Mouse (Mus musculus) macrophage (primary cell): ENCODE data around the gene Ppm1h. TPM values are rescaled to one million over a fixed set of nuclear protein-coding genes. Genes with fewer than 3 reads are reported as not detected.
A peak's percentile ranks its signal among the peaks of the same experiment; 100 is the strongest.

Experiments
- H3K27ac ChIP-seq: fragments of 350-480 bp; formaldehyde crosslinking; 2 replicates; pipeline ENCODE4 v1.9.0; 2021
- H3K36me3 ChIP-seq: fragments of 350-480 bp; formaldehyde crosslinking; 2 replicates; pipeline ENCODE4 v1.9.0; 2021; ENCODE audit errors: inconsistent target
- H3K4me3 ChIP-seq: fragments of 350-480 bp; formaldehyde crosslinking; 2 replicates; pipeline ENCODE4 v1.9.0; 2021; ENCODE audit errors: inconsistent target
- H3K79me2 ChIP-seq: fragments of 350-480 bp; formaldehyde crosslinking; 2 replicates; pipeline ENCODE4 v1.9.0; 2021; ENCODE audit errors: inconsistent target
- WGBS: methylation state at CpG from one replicate; pipeline ENCODE4 v1.1.7; 2026; ENCODE audit warnings: inconsistent platforms; ENCODE audit not compliant: missing documents; 5-methylcytosine and 5-hydroxymethylcytosine counted together
- polyA plus RNA-seq: library from polyadenylated mRNA; stranded (reverse); fragments of 250-400 nt; gene quantifications from 3 replicates; pipeline ENCODE4 v1.2.4, GENCODE M21; 2018; ENCODE audit warnings: inconsistent platforms
- total RNA-seq, 78 experiments: library from RNA; depleted of rRNA; stranded (reverse); fragments of 250-400 nt; gene quantifications; 1 replicate in 9 of 78; 2 replicates in 24 of 78; 3 replicates in 43 of 78; 4 replicates in 2 of 78; pipeline ENCODE4 v1.2.4; 2018; ENCODE audit warnings: inconsistent platforms in 56 of 78

The Ppm1h gene
- 100 to 1,000 TPM; 150 to 356 (median 267) TPM for total RNA-seq (2018; cell fraction: chromatin; rRNA removed)
- total RNA-seq (2018; cell fraction: cytosol; rRNA removed): 10 to 100 TPM; 56.5 to 89.5 (median 76.1) TPM
- 100 to 1,000 TPM; 104 to 285 (median 171) TPM for total RNA-seq (2018; cell fraction: nucleus; rRNA removed)
- polyA plus RNA-seq: 37.0 to 53.1 TPM (median 42.7 TPM) in 3 replicates

- Histone ChIP-seq H3K27ac (peak within 1 kb of the TSS; percentile 79), H3K79me2 (peaks cover 45% of the 10 kb centered on the region), H3K36me3 (no peaks in the 10 kb centered on the region), H3K4me3 (peak within 1 kb of the TSS; percentile 95)
- under 1% methylated on average over 90 of the region's 94 CpGs for WGBS
These were observed at the start of gene Ppm1h for GRCm38 (mm10) chr10:122678541-122679436. TSS of gene Ppm1h (plus strand) at chr10:122678762.

DNA sequence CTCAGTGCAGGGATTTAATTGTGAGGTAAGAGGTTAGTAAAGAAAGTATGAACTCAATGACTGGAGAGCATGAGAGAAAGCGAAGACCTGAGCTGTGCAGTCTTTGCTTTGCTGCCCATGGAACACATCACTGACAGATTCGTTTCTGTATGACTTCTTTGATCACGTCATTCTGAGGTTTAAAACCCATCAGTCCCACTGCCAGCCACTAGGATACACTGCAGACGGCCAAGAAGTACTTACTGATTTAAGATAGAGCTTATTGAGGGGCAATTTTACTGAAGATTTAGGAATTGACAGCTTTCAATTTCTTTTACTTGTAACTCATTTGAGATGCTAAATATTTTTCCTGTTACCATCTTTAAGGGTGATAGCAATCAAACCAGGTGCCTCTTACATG, 49.6 kb upstream of the Ppm1h start:
- Histone ChIP-seq H3K79me2 (no peaks in the 10 kb centered on the region), H3K27ac (no peak overlapping the region), H3K36me3 (no peaks in the 10 kb centered on the region), H3K4me3 (no peak overlapping the region)
- WGBS: 68% methylated on average over 4 of the region's 4 CpGs

DNA sequence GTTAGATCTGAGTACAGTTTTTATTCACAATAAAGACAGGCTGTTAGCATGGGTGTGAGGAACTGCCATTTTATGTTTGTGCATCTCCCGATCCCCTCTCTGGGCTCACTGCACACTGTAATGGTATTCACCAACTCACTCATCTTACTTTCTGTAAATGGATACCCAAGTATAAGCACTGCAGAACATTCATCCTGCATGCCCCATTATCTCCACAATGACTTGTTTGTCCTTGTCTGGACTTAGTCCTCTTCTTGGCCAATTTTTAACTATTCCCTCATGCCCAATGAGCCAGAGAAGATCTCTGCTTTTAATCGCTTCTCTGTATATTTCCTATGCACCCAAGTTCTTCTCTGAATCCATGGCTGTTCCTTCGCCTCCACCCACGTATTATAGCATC, 38.7 kb upstream of the Ppm1h start:
- WGBS: 96% methylated on average over 4 of the region's 4 CpGs
- Histone ChIP-seq H3K36me3 (no peaks in the 10 kb centered on the region), H3K27ac (no peak overlapping the region)

GRCm38 (mm10) chr10:122641263-122641795, 37.2 kb upstream of the Ppm1h start:
- H3K36me3 ChIP-seq: no peaks in the 10 kb centered on the region
- H3K79me2 ChIP-seq: no peaks in the 10 kb centered on the region
- H3K4me3 ChIP-seq: no peak overlapping the region
- WGBS: 17% methylated on average over 8 of the region's 8 CpGs
- H3K27ac ChIP-seq: peak overlapping the region; percentile 7; the same call in 1 of the 2 replicates

More for the DNA sequence above, 38.7 kb upstream of the Ppm1h start:
- H3K4me3 ChIP-seq: no peak overlapping the region
- H3K79me2 ChIP-seq: no peaks in the 10 kb centered on the region

DNA sequence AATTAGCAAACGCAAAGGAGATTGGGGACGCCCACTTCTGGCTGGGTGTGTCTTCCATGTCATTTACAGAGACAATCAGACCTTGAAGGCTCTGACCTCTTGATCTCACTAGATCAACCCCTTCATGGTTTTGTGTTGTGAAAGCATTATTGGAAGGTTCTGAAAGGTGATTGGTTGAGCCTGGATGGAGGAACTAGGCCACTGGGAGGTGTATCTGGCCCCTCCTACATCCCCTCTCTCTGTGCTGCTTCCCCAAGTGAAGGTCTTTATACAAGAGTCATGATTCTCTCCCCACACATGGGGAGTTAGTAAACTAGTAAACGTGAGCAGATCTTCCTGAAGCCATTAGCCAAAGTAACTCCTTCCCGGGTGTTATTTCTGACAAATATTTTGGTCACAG, 36.4 kb upstream of the Ppm1h start:
- 75% methylated on average over 4 of the region's 4 CpGs for WGBS
- Histone ChIP-seq H3K36me3 (no peaks in the 10 kb centered on the region), H3K27ac (no peak overlapping the region), H3K79me2 (no peaks in the 10 kb centered on the region), H3K4me3 (no peak overlapping the region)

DNA sequence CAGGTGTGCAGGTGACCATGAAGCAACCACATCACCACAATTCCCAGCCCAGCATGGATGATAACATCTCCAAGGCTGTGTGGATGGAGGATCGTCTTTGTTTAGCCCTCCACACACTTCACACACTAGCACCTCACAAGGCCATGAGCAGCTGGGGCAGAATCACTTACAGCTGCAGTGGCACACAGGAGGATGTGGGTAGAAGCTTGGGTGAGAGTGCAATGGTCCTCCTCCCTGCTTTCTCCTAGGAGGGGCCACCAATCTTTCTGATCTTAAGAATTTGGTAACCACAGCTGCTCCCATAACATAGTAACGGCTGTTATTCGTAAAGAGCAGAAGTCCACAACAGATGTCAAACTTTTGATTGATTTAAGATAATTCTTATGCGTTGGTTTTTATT, 26.6 kb upstream of the Ppm1h start:
- H3K79me2 ChIP-seq: no peaks in the 10 kb centered on the region
- H3K4me3 ChIP-seq: no peak overlapping the region
- no peak overlapping the region for H3K27ac ChIP-seq
- WGBS: 60% methylated on average over 4 of the region's 4 CpGs
- H3K36me3 ChIP-seq: no peaks in the 10 kb centered on the region

DNA sequence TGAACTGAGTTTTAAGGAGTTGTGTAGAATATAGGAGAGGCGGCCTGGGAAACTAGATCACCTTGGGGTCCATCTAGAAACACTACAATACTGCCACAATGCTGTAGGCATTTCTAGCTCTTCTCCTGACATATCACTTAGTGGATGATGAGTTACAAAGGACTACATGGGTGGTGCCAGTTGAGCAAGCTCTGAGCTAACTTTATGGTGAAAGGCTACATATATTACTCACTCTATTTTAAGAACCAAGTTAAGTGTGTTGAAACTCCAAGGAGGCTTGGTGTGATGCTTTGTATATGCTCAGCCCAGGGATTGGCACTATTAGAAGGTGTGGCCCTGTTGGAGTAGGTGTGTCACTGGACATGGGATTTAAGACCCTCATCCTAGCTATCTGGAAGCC, 26.0 kb upstream of the Ppm1h start:
- WGBS: 100% methylated on average over 1 of the region's 1 CpGs
- Histone ChIP-seq H3K36me3 (no peaks in the 10 kb centered on the region), H3K27ac (no peak overlapping the region), H3K79me2 (no peaks in the 10 kb centered on the region), H3K4me3 (no peak overlapping the region)

- 92% methylated on average over 1 of the region's 1 CpGs for WGBS
- H3K79me2 ChIP-seq: no peaks in the 10 kb centered on the region
- no peak overlapping the region for H3K27ac ChIP-seq
These were observed 12.9 kb upstream of the Ppm1h start for GRCm38 (mm10) chr10:122665652-122666051.

DNA sequence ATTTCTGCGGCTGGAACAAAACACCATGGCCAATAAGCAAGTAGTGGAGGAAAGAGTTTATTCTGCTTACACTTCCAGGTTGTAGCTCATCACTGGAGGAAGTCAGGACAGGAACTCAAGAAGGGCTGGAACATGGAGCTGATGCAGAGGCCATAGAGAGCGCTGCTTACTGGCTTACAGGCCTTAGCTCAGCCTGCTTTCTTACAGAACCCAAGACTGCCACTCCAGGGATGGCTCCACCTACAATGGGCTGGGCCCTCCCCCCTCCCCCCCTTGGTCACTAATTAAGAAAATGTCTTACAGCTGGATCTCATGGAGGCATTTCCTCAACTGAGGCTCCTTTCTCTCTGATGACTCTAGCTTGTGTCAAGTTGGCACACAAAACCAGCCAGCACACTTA, 7.3 kb upstream of the Ppm1h start:
- H3K4me3 ChIP-seq: no peak overlapping the region
- no peaks in the 10 kb centered on the region for H3K79me2 ChIP-seq
- WGBS: 93% methylated on average over 2 of the region's 2 CpGs
- H3K27ac ChIP-seq: no peak overlapping the region
- no peaks in the 10 kb centered on the region for H3K36me3 ChIP-seq

More at GRCm38 (mm10) chr10:122665652-122666051, 12.9 kb upstream of the Ppm1h start:
- H3K4me3 ChIP-seq: no peak overlapping the region
- no peaks in the 10 kb centered on the region for H3K36me3 ChIP-seq

DNA sequence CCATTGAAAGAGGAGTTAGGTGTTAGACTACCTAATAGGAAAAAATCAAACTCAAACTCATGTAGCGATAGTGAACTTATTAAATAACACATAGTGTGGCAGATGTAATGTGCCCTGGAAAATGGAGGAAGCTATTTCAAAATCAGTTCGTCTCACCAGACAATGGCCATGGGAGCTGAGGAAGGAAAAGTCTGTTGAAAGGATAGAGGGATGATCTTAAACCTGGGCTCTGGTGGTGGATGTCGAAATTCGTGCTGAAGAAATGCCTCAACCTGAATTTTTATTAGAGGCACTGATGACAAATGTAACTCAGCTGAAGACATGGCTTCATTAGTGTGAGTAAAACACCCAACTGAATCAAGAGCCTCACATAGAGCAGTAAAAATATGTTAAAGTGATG, 6.5 kb upstream of the Ppm1h start:
- H3K79me2 ChIP-seq: no peaks in the 10 kb centered on the region
- no peak overlapping the region for H3K27ac ChIP-seq
- no peak overlapping the region for H3K4me3 ChIP-seq
- no peaks in the 10 kb centered on the region for H3K36me3 ChIP-seq
- 81% methylated on average over 4 of the region's 4 CpGs for WGBS

GRCm38 (mm10) chr10:122679437-122680045, 979 bp downstream of the Ppm1h start:
- H3K27ac ChIP-seq: peak overlapping the region; percentile 79
- peak overlapping the region; percentile 95 for H3K4me3 ChIP-seq
- WGBS: 0% methylated on average over 33 of the region's 33 CpGs
- H3K36me3 ChIP-seq: no peaks in the 10 kb centered on the region
- peaks cover 53% of the 10 kb centered on the region for H3K79me2 ChIP-seq

DNA sequence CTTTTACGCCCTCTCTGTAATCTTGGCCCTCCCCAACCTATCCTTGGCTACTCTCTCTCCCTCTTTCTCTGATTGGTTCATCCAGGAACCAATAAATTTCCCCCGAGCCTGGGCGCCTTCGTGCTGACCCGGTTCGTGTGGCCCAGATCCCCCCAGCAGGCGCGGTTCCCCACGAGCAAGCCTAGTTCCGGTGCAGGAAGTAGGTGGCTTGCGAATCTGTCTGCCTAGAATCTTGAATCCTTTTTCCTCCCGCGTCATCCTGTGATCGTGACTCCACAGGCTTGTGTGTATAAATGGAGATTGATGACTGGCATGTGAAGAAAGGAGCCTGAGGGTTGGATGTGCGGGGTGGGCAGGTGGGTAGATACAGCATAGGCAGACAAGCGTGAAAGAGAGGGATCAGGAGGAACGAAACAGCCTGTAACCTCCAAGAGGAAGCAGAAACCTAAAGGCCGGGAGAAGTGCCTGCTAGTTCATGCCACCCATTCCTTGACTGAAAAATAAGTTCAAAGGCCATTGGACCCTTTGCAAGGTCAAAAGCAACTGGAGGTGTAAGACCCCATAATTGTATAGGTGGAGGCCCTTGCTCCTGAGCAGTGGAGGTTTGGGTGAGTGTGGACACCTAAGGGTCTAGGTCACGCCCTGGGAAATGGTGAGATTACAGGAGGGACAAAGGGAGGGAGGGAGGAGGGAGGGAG, 2.0 kb downstream of the Ppm1h start:
- Histone ChIP-seq H3K79me2 (peaks cover 62% of the 10 kb centered on the region), H3K36me3 (no peaks in the 10 kb centered on the region), H3K4me3 (peak overlapping the region; percentile 95), H3K27ac (peak overlapping the region; percentile 79)
- WGBS: 5% methylated on average over 19 of the region's 19 CpGs

- 73% methylated on average over 4 of the region's 4 CpGs for WGBS
- Histone ChIP-seq H3K27ac (no peak overlapping the region), H3K79me2 (peaks cover 68% of the 10 kb centered on the region), H3K36me3 (no peaks in the 10 kb centered on the region), H3K4me3 (no peak overlapping the region)
These were observed 2.5 kb downstream of the Ppm1h start for GRCm38 (mm10) chr10:122681085-122681408.

- H3K27ac ChIP-seq: no peak overlapping the region
- peaks cover 96% of the 10 kb centered on the region for H3K79me2 ChIP-seq
- 76% methylated on average over 5 of the region's 5 CpGs for WGBS
- peaks cover 15% of the 10 kb centered on the region for H3K36me3 ChIP-seq
- H3K4me3 ChIP-seq: no peak overlapping the region
These were observed 5.3 kb downstream of the Ppm1h start for GRCm38 (mm10) chr10:122683819-122684330.
